Mouse (Mus musculus): ENCODE data around the gene Ankef1.

DNA sequence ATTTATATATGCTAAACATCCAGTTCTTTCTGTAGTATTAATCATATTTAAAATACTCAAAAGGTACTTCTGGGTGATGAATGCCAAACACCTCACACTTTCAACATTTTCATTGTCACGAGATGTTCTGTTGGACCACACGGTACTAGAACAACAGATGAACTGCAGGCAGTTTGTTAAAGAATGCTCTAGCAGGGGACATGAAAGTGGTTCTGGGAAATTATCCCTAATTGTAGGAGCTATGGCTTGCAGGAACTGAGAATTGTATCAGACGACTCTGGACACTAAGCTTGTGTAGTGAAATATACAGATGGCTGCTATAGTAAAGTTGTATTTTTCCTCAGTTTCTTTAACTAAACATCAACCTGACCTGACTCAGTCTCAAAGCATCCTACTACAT lies 44.8 kb upstream of the Ankef1 start:
- TF ChIP-seq CTCF (conservative IDR thresholded peaks at IDR 0.05; ENCODE audit: insufficient read depth, insufficient read length, low read depth, low read length) (no peak), POLR2A (IDR thresholded peaks at IDR 0.05; ENCODE audit: low read depth, low read length) (no peak)

Measured in kidney, adult 2 months (tissue).